Mouse (Mus musculus): ENCODE data around the gene Gpc6.

The Gpc6 gene

GRCm38 (mm10) chr14:116947939-116948591, 22.9 kb downstream of the Gpc6 start:
- DNase-seq (ENCODE audit: low read depth, low spot score) = no peak

- no peak for DNase-seq (ENCODE audit: low read depth, low spot score)
Measured at GRCm38 (mm10) chr14:116957154-116957553, 32.0 kb downstream of the Gpc6 start.

- DNase-seq (ENCODE audit: low read depth, low spot score) = no peak
Measured at GRCm38 (mm10) chr14:116964837-116965236, 39.7 kb downstream of the Gpc6 start.

GRCm38 (mm10) chr14:116974708-116975107, 49.6 kb downstream of the Gpc6 start:
- no peak for DNase-seq (ENCODE audit: low read depth, low spot score)

- no peak for DNase-seq (ENCODE audit: low read depth, low spot score)
Measured at GRCm38 (mm10) chr14:116975224-116975623, 50.1 kb downstream of the Gpc6 start.

GRCm38 (mm10) chr14:116977259-116977658, 52.1 kb downstream of the Gpc6 start:
- DNase-seq (ENCODE audit: low read depth, low spot score) = no peak

- DNase-seq (ENCODE audit: low read depth, low spot score) = no peak
Measured at GRCm38 (mm10) chr14:116979714-116980382, 54.7 kb downstream of the Gpc6 start.

- DNase-seq (ENCODE audit: low read depth, low spot score) = no peak
Measured at GRCm38 (mm10) chr14:116981711-116982110, 56.6 kb downstream of the Gpc6 start.

- DNase-seq (ENCODE audit: low read depth, low spot score) = no peak
Measured at GRCm38 (mm10) chr14:116987341-116987740, 62.2 kb downstream of the Gpc6 start.

- no peak for DNase-seq (ENCODE audit: low read depth, low spot score)
Measured at GRCm38 (mm10) chr14:117000376-117000775, 75.3 kb downstream of the Gpc6 start.

- DNase-seq (ENCODE audit: low read depth, low spot score) = no peak
Measured at GRCm38 (mm10) chr14:117002313-117002712, 77.2 kb downstream of the Gpc6 start.

- DNase-seq (ENCODE audit: low read depth, low spot score) = no peak
Measured at GRCm38 (mm10) chr14:117008781-117009180, 83.7 kb downstream of the Gpc6 start.

GRCm38 (mm10) chr14:117012969-117013368, 87.9 kb downstream of the Gpc6 start:
- DNase-seq (ENCODE audit: low read depth, low spot score) = no peak

- DNase-seq (ENCODE audit: low read depth, low spot score) = no peak
Measured at GRCm38 (mm10) chr14:117013554-117014117, 88.5 kb downstream of the Gpc6 start.

GRCm38 (mm10) chr14:117015333-117015922, 90.3 kb downstream of the Gpc6 start:
- peak; percentile 38 for DNase-seq (ENCODE audit: low read depth, low spot score)

- DNase-seq (ENCODE audit: low read depth, low spot score) = no peak
Measured at GRCm38 (mm10) chr14:117022180-117022799, 97.2 kb downstream of the Gpc6 start.

GRCm38 (mm10) chr14:117034146-117034545, 109.0 kb downstream of the Gpc6 start:
- DNase-seq (ENCODE audit: low read depth, low spot score) = no peak

- DNase-seq (ENCODE audit: low read depth, low spot score) = no peak
Measured at GRCm38 (mm10) chr14:117041017-117041416, 115.9 kb downstream of the Gpc6 start.

GRCm38 (mm10) chr14:117048951-117049350, 123.8 kb downstream of the Gpc6 start:
- DNase-seq (ENCODE audit: low read depth, low spot score) = no peak

- DNase-seq (ENCODE audit: low read depth, low spot score) = no peak
Measured at GRCm38 (mm10) chr14:117050877-117051276, 125.8 kb downstream of the Gpc6 start.

- no peak for DNase-seq (ENCODE audit: low read depth, low spot score)
Measured at GRCm38 (mm10) chr14:117053361-117053760, 128.2 kb downstream of the Gpc6 start.

GRCm38 (mm10) chr14:117055134-117055533, 130.0 kb downstream of the Gpc6 start:
- no peak for DNase-seq (ENCODE audit: low read depth, low spot score)

Measured in ZHBTc4 (cell line).